Mouse (Mus musculus) G1E (cell line): ENCODE results near the gene Fig4. TPM values are rescaled to one million over a fixed set of nuclear protein-coding genes. Genes with fewer than 3 reads are reported as not detected.

Source experiments
- ATAC-seq: 2 replicates; pipeline ENCODE4 v1.8.0; 2016; ENCODE audit warnings: mild to moderate bottlenecking; ENCODE audit not compliant: insufficient number of reproducible peaks, poor library complexity, low FRiP score, severe bottlenecking; ENCODE audit errors: extremely low read depth
- DNase-seq: peaks from one replicate; pipeline ENCODE4 v3.0.0; 2012; ENCODE audit warnings: low spot score
- H3K27me3 ChIP-seq: 2 replicates; pipeline ENCODE4 v1.6.1; 2012; ENCODE audit warnings: mild to moderate bottlenecking, low read length, inconsistent platforms; ENCODE audit not compliant: insufficient read depth
- H3K36me3 ChIP-seq: replicated peaks from 2 replicates; pipeline ENCODE3; 2012; ENCODE audit warnings: mild to moderate bottlenecking, inconsistent platforms
- H3K4me1 ChIP-seq: 2 replicates; pipeline ENCODE4 v1.6.1; 2012; ENCODE audit warnings: low read depth, low read length, inconsistent platforms, mixed read lengths; ENCODE audit not compliant: insufficient read depth
- H3K4me3 ChIP-seq: 2 replicates; pipeline ENCODE4 v1.5.1; 2012; ENCODE audit warnings: low read depth, mild to moderate bottlenecking, inconsistent platforms, low read length, moderate library complexity, mixed read lengths
- H3K9me3 ChIP-seq: replicated peaks from 2 replicates; pipeline ENCODE4 v1.6.1; 2012; ENCODE audit warnings: inconsistent platforms
- CTCF ChIP-seq: IDR thresholded peaks from 2 replicates; pipeline ENCODE4 v1.5.1; 2012; ENCODE audit warnings: low read depth, low read length, inconsistent platforms, mixed read lengths
- GATA1 ChIP-seq: IDR thresholded peaks from 2 replicates; pipeline ENCODE4 v1.6.1; 2012; ENCODE audit warnings: borderline replicate concordance, low read length, inconsistent platforms, mixed read lengths
- GATA2 ChIP-seq: IDR thresholded peaks from 2 replicates; pipeline ENCODE4 v1.6.1; 2012; ENCODE audit warnings: low read depth, low read length, inconsistent platforms, borderline replicate concordance
- POLR2AphosphoS5 ChIP-seq: IDR thresholded peaks from 2 replicates; pipeline ENCODE4 v1.6.1; 2012; ENCODE audit warnings: low read depth, low read length, inconsistent platforms; ENCODE audit not compliant: insufficient replicate concordance
- TAL1 ChIP-seq: conservative IDR thresholded peaks from 2 replicates; pipeline ENCODE4 v1.6.1; 2012; ENCODE audit warnings: low read depth, low read length, inconsistent platforms, mixed read lengths
- polyA plus RNA-seq: library from polyadenylated mRNA; stranded (reverse); fragments of >175 nt; gene quantifications from 2 replicates; pipeline ENCODE4 v1.2.3, GENCODE M21; 2012
- total RNA-seq, 2 experiments: library from RNA; stranded (forward) in 1 of 2; stranded (reverse) in 1 of 2; fragments of 200-1000 nt in 1 of 2; fragments of >200 nt in 1 of 2; fragmentation: Nextera tagmentation in 1 of 2; gene quantifications; 2 replicates each; pipeline ENCODE4 v1.2.3; 2014 to 2017

Fig4 gene
- total and polyA plus RNA-seq, 3 experiments = 3.5 to 32.6 (median 31.3) TPM

- TF ChIP-seq GATA2 (no peak), POLR2AphosphoS5 (no peak), TAL1 (no peak), GATA1 (no peak), CTCF (no peak)
- no peaks in the 10 kb centered on the region for H3K27me3 ChIP-seq
- H3K4me3 ChIP-seq = no peak overlapping the region
- DNase-seq = no peak
- no peak for ATAC-seq
- no peaks in the 10 kb centered on the region for H3K9me3 ChIP-seq
- peaks cover 34% of the 10 kb centered on the region for H3K4me1 ChIP-seq
- peaks cover 80% of the 10 kb centered on the region for H3K36me3 ChIP-seq
Measured at GRCm38 (mm10) chr10:41243930-41244329, 59.1 kb downstream of the Fig4 start.

DNA sequence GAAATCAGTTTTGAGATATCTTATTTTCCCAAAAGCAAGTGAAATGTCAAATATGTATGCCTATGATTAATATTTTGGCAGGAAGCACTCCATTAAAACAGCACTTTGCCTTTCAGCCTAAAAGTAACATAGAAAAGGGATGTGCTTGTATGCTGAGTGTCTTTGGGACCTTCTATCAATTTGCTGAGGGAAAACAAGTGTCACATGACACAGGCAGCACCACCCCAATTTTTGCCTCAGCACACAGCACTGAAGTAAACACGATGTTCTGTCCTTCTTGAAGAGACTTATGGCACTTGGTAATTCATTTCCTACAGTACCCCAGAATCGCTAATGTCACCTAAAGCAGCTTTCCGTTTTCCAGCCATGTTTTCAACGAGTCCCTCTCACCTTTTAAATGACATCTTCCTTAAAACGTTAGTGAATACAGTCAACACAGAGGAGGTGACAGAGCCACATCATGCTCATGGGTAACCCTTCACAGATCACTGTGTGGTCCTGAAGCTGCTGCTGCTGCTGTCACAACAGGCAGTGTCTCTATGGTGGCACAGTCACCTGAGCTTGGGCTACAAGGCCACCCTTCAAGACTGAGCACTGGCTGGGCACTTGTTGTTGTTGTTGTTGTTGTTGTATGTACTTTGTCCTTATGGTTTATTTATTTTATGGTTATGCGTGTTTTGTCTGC, 61.4 kb downstream of the Fig4 start:
- peaks cover 17% of the 10 kb centered on the region for H3K4me1 ChIP-seq
- TF ChIP-seq CTCF (no peak), GATA1 (no peak), TAL1 (no peak), POLR2AphosphoS5 (no peak), GATA2 (no peak)
- H3K9me3 ChIP-seq = no peaks in the 10 kb centered on the region

GRCm38 (mm10) chr10:41241080-41241479, 62.0 kb downstream of the Fig4 start:
- no peak for TF ChIP-seq GATA1
- no peak for TF ChIP-seq POLR2AphosphoS5
- no peak for TF ChIP-seq CTCF
- TF ChIP-seq GATA2 = no peak
- no peak for TF ChIP-seq TAL1
- DNase-seq (no peak), ATAC-seq (no peak)
- Histone ChIP-seq H3K36me3 (peaks cover 79% of the 10 kb centered on the region), H3K9me3 (no peaks in the 10 kb centered on the region), H3K4me3 (no peak overlapping the region), H3K27me3 (no peaks in the 10 kb centered on the region), H3K4me1 (peaks cover 18% of the 10 kb centered on the region)

More for the DNA sequence above, 61.4 kb downstream of the Fig4 start:
- DNase-seq (no peak), ATAC-seq (no peak)
- Histone ChIP-seq H3K4me3 (no peak overlapping the region), H3K36me3 (peaks cover 81% of the 10 kb centered on the region), H3K27me3 (no peaks in the 10 kb centered on the region)

DNA sequence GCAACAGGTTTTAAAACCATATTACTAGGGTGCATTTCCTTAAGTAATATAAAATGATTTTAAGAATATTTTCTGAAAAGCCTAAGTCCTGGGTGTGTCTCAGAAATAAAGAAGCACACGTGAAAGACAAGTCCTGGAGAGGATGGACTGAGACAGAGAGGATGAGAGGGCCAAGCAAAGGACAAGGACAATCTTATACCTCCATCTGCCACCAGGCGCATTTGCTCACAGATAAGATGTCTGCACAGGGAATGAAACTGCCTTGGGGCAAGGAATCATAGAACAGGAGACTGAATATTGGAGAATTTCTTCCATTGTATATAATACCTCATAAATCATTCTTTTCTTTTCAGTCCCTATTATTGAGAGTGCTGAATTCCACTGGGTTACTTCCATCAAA, 67.0 kb downstream of the Fig4 start:
- DNase-seq = no peak
- no peak for ATAC-seq
- Histone ChIP-seq H3K27me3 (no peaks in the 10 kb centered on the region), H3K9me3 (no peaks in the 10 kb centered on the region), H3K4me3 (no peak overlapping the region), H3K36me3 (peaks cover 63% of the 10 kb centered on the region), H3K4me1 (peaks cover 24% of the 10 kb centered on the region)
- TF ChIP-seq GATA1 (no peak), GATA2 (no peak), CTCF (no peak), POLR2AphosphoS5 (no peak), TAL1 (no peak)

DNA sequence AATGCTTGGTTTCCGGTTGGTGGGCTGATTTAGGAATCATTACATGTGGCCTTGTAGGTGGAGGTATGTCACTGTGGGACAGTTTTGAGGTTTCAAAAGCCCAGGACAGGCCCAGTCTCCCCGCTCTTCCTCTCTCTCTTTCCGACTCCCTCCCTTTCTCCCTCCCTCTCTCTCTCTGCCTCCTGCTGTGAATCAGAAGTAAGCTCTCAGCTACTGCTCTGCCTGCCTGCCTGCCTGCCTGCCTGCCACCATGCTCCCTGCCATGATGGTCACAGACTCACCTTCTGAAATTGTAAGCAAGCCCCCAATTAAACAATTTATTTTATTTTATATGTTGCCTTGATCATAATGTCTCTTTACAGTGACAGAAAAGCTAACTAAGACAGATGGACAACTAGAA, 67.5 kb downstream of the Fig4 start:
- no peak for ATAC-seq
- no peaks in the 10 kb centered on the region for H3K9me3 ChIP-seq
- no peak overlapping the region for H3K4me3 ChIP-seq
- no peak for DNase-seq
- H3K4me1 ChIP-seq = peaks cover 24% of the 10 kb centered on the region
- TF ChIP-seq TAL1 (no peak), GATA2 (no peak), CTCF (no peak), GATA1 (no peak), POLR2AphosphoS5 (no peak)
- peaks cover 60% of the 10 kb centered on the region for H3K36me3 ChIP-seq
- H3K27me3 ChIP-seq = no peaks in the 10 kb centered on the region

- Histone ChIP-seq H3K4me1 (peaks cover 24% of the 10 kb centered on the region), H3K9me3 (no peaks in the 10 kb centered on the region), H3K27me3 (no peaks in the 10 kb centered on the region), H3K36me3 (peaks cover 59% of the 10 kb centered on the region), H3K4me3 (no peak overlapping the region)
- no peak for ATAC-seq
- TF ChIP-seq POLR2AphosphoS5 (no peak), TAL1 (no peak), GATA1 (no peak), CTCF (no peak), GATA2 (no peak)
- no peak for DNase-seq
Measured at GRCm38 (mm10) chr10:41235159-41235558, 67.9 kb downstream of the Fig4 start.

GRCm38 (mm10) chr10:41234552-41234951, 68.5 kb downstream of the Fig4 start:
- DNase-seq (no peak), ATAC-seq (no peak)
- peaks cover 24% of the 10 kb centered on the region for H3K4me1 ChIP-seq
- peaks cover 54% of the 10 kb centered on the region for H3K36me3 ChIP-seq
- TF ChIP-seq GATA2 (no peak), GATA1 (no peak), CTCF (no peak), TAL1 (no peak), POLR2AphosphoS5 (no peak)
- H3K4me3 ChIP-seq = no peak overlapping the region
- H3K9me3 ChIP-seq = no peaks in the 10 kb centered on the region
- H3K27me3 ChIP-seq = no peaks in the 10 kb centered on the region
